Mouse (Mus musculus) MEL (cell line): ENCODE results near the gene Gata3.

Experiments
- CTCF ChIP-seq, 3 experiments: IDR thresholded peaks in 2 of 3; conservative IDR thresholded peaks in 1 of 3; 2 replicates each; pipeline ENCODE4 v1.5.1; 2011 to 2012; ENCODE audit warnings: low read length in 3 of 3, low read depth in 2 of 3, mild to moderate bottlenecking in 2 of 3, improper control_type of control experiment in 1 of 3, inconsistent platforms in 1 of 3, mixed read lengths in 1 of 3, moderate library complexity in 1 of 3; ENCODE audit not compliant: control insufficient read depth in 1 of 3, insufficient read depth in 1 of 3, poor library complexity in 1 of 3, severe bottlenecking in 1 of 3
- POLR2A ChIP-seq, 2 experiments: IDR thresholded peaks; 2 replicates each; pipeline ENCODE4 v1.6.1; 2011 to 2012; ENCODE audit warnings: low read length in 2 of 2, mild to moderate bottlenecking in 2 of 2, control low read depth in 1 of 2, improper control_type of control experiment in 1 of 2, low read depth in 1 of 2, moderate library complexity in 1 of 2; ENCODE audit not compliant: control insufficient read depth in 1 of 2, insufficient read depth in 1 of 2, poor library complexity in 1 of 2

DNA sequence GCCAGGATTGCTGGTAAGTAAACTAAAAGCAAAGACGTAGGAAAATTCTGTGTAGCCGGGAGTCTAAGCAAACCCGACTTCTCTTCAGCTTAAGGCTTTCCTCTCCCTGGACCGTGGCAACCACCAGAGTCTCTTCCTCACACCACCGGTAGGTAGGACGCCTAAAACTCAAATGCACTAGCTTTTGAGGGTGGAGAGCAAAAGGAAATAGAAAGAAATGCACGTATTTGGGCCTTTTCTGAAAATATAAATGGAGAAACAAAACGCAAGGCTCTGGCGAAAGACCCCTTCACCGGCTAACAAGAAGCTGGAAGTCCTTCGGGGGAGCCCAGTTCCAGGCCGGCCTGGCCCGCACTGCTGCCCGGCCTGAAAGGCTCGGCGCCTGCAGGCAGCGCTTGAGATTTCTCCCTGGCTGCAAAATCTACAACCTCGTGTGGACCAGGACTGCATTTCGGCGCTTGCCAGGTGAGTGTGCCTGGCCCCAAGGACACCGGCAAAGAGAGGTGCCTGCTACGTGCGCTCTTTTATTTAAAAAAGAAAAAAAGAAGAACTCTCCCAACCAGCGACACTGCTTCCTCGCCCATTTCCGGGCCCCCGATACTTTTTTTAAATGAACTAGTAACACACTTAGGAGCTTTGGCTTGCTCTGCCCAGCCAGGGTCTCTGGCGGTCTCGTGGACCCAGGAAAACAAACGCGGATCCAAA lies 13.1 kb downstream of the Gata3 start:
- no peak for TF ChIP-seq CTCF (IDR thresholded peaks at IDR 0.05 in 2 of 3, conservative IDR thresholded peaks at IDR 0.05 in 1 of 3; ENCODE audit: control insufficient read depth in 1 of 3, insufficient read depth in 1 of 3, low read depth in 2 of 3, low read length in 3 of 3, poor library complexity in 1 of 3, severe bottlenecking in 1 of 3)
- TF ChIP-seq POLR2A (IDR thresholded peaks at IDR 0.05; ENCODE audit: control insufficient read depth in 1 of 2, insufficient read depth in 1 of 2, low read depth in 1 of 2, low read length in 2 of 2, poor library complexity in 1 of 2): no peak
